Mouse (Mus musculus) stomach, postnatal 0 days (tissue): ENCODE results near the gene Cep68.

Source experiments
- CTCF ChIP-seq: IDR thresholded peaks from 2 replicates; pipeline ENCODE4 v1.5.1; 2016; ENCODE audit warnings: antibody characterized with exemption, low read depth, mild to moderate bottlenecking, moderate library complexity
- EP300 ChIP-seq: optimal IDR thresholded peaks from 2 replicates; pipeline ENCODE3; 2016; ENCODE audit warnings: antibody characterized with exemption

- TF ChIP-seq CTCF: peak; percentile 91
- no peak for TF ChIP-seq EP300
Measured at GRCm38 (mm10) chr11:20200713-20201575, 48.3 kb downstream of the Cep68 start, which contains the start of gene Rab1a.
